In the genomic region with DNA sequence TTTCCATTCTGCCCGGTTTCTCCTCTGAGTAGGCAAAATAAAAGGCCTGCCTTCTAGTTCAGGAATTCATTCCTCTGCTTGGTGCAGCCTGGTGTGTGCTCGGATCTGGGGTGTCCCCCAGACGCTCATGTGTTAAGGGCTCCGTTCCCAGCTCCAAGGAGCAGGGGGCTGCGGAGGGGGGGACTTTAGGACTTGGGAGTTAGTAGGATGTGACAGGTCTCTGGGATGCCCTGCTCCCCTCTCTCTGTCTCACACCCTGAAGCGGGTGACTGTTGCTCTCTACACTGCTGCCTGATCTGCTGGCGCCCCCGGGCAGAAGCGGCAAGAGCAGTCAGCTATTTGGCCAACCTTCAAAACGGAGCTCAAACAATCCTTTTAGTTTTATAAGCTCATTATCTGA, we compare ENCODE assay signal across 33 mouse cellular contexts. TPM values are rescaled to one million over a fixed set of nuclear protein-coding genes. Genes with fewer than 3 reads are reported as not detected.
"Had no signal": no experiment of that assay in that cellular context is flagged by ENCODE, and none has a peak within 500 bp of the region (broad histone marks: within the 10 kb centered on the region; RNA-seq: fewer than 3 reads in every experiment).

No protein-coding gene starts in this region.

- ATAC-seq: liver, embryonic 12.5 days; liver, postnatal 0 days; lung, postnatal 0 days; midbrain, embryonic 13.5 days; midbrain, embryonic 15.5 days; midbrain, embryonic 16.5 days had no signal

- H3K4me2 ChIP-seq: limb, embryonic 12.5 days; limb, embryonic 13.5 days; limb, embryonic 15.5 days; liver, embryonic 11.5 days; liver, embryonic 12.5 days; liver, embryonic 13.5 days; liver, embryonic 15.5 days; lung, embryonic 14.5 days; lung, embryonic 15.5 days; midbrain, embryonic 11.5 days; midbrain, embryonic 12.5 days; midbrain, embryonic 13.5 days; midbrain, embryonic 15.5 days; neural tube, embryonic 12.5 days had no signal

- H3K4me3 ChIP-seq: limb, embryonic 10.5 days; limb, embryonic 12.5 days; limb, embryonic 13.5 days; limb, embryonic 15.5 days; liver, embryonic 12.5 days; liver, embryonic 13.5 days; liver, embryonic 15.5 days; lung, embryonic 15.5 days; megakaryocyte, embryonic 14.5 days; midbrain, embryonic 10.5 days; midbrain, embryonic 12.5 days; midbrain, embryonic 13.5 days; midbrain, embryonic 15.5 days; myocyte; neural tube, embryonic 12.5 days had no signal

- H3K9me3 ChIP-seq: limb, embryonic 10.5 days; limb, embryonic 12.5 days; limb, embryonic 13.5 days; limb, embryonic 15.5 days; liver, embryonic 12.5 days; liver, embryonic 13.5 days; liver, embryonic 15.5 days; lung, embryonic 15.5 days; megakaryocyte, embryonic 14.5 days; midbrain, embryonic 10.5 days; midbrain, embryonic 12.5 days; midbrain, embryonic 13.5 days; midbrain, embryonic 15.5 days; neural tube, embryonic 12.5 days had no signal

- H3K36me3 ChIP-seq: limb, embryonic 10.5 days; limb, embryonic 12.5 days; limb, embryonic 13.5 days; limb, embryonic 15.5 days; liver, embryonic 12.5 days; liver, embryonic 13.5 days; liver, embryonic 15.5 days; lung, embryonic 15.5 days; midbrain, embryonic 10.5 days; midbrain, embryonic 12.5 days; midbrain, embryonic 13.5 days; midbrain, embryonic 15.5 days; neural tube, embryonic 12.5 days had no signal

- H3K27ac ChIP-seq: limb, embryonic 10.5 days; limb, embryonic 12.5 days; limb, embryonic 13.5 days; limb, embryonic 15.5 days; liver, embryonic 12.5 days; liver, embryonic 13.5 days; liver, embryonic 14.5 days; liver, embryonic 15.5 days; lung, embryonic 15.5 days; macrophage; midbrain, embryonic 10.5 days; midbrain, embryonic 12.5 days; midbrain, embryonic 13.5 days; midbrain, embryonic 15.5 days; neural tube, embryonic 12.5 days had no signal

- DNase-seq: left cerebral cortex, postnatal 4 days; liver; liver, embryonic 13.5 days; liver, postnatal 0 days; lung, adult 18-20 months; lung, adult 2 months; lung, embryonic 14.5 days; lung, postnatal 10 days; lung, postnatal 14 days; lung, postnatal 36 days; lung, postnatal 4 days; midbrain, embryonic 14.5 days had no signal

- H3K9ac ChIP-seq: limb, embryonic 12.5 days; limb, embryonic 13.5 days; limb, embryonic 15.5 days; liver, embryonic 12.5 days; liver, embryonic 13.5 days; liver, embryonic 14.5 days; liver, embryonic 15.5 days; liver, postnatal 0 days; lung, embryonic 14.5 days; lung, embryonic 15.5 days; midbrain, embryonic 12.5 days; midbrain, embryonic 13.5 days; midbrain, embryonic 15.5 days; neural tube, embryonic 12.5 days had no signal

- H3K4me1 ChIP-seq: limb, embryonic 10.5 days; limb, embryonic 12.5 days; limb, embryonic 13.5 days; liver, embryonic 13.5 days; liver, embryonic 15.5 days; lung, embryonic 15.5 days; megakaryocyte, embryonic 14.5 days; midbrain, embryonic 10.5 days; midbrain, embryonic 12.5 days; midbrain, embryonic 13.5 days; midbrain, embryonic 15.5 days; neural tube, embryonic 12.5 days had no signal

- H3K27me3 ChIP-seq: limb, embryonic 12.5 days; limb, embryonic 13.5 days; limb, embryonic 15.5 days; liver, embryonic 12.5 days; liver, embryonic 13.5 days; liver, embryonic 15.5 days; lung, embryonic 15.5 days; midbrain, embryonic 12.5 days; midbrain, embryonic 13.5 days; midbrain, embryonic 15.5 days; neural tube, embryonic 12.5 days had no signal

RNA-seq across cellular contexts. Expression of a gene that starts 10.0 kb away (rescaled TPM):
- polyA plus RNA-seq: limb, embryonic 10.5 days; midbrain, embryonic 10.5 days; midbrain, embryonic 11.5 days; midbrain, embryonic 12.5 days; myocyte; neural tube, embryonic 11.5 days; neural tube, embryonic 12.5 days had no signal
